Mouse (Mus musculus) adrenal gland, postnatal 14 days (tissue): ENCODE measurements around the gene Safb. TPM values are rescaled to one million over a fixed set of nuclear protein-coding genes. Genes with fewer than 3 reads are reported as not detected.
A peak's percentile ranks its signal among the peaks of the same experiment; 100 is the strongest.

Source experiments
- DNase-seq: peaks from one replicate; pipeline ENCODE4 v3.0.0; 2021; ENCODE audit warnings: mixed read lengths
- long read RNA-seq, 2 experiments: library from polyadenylated mRNA; stranded (forward); transcript quantifications; one replicate each; pipeline ENCODE4 v2.0.0; 2021
- total RNA-seq: library from RNA; stranded (reverse); gene quantifications from 2 replicates; pipeline ENCODE4 v1.2.3, GENCODE M21; 2021

Gene Safb
- total RNA-seq = 104 and 121 TPM in 2 replicates
- long read RNA-seq, experiment 1, transcript Safb-201 (21 exons, 3,106 nt) = major isoform, 52 of 93 reads
- long read RNA-seq, experiment 1, partial matches to known transcripts = 10 of 93 reads
- long read RNA-seq, experiment 1, other reads (novel, unspliced or antisense) = 27 of 93 reads
- long read RNA-seq, experiment 2, transcript Safb-201 (21 exons, 3,106 nt) = major isoform, 41 of 83 reads
- long read RNA-seq, experiment 2, transcript Safb-207 (21 exons, 3,122 nt) = minor isoform, 7 of 83 reads
- long read RNA-seq, experiment 2, partial matches to known transcripts = 14 of 83 reads
- long read RNA-seq, experiment 2, other reads (novel, unspliced or antisense) = 19 of 83 reads

- DNase-seq = peak; percentile 99
These were observed at the start of gene Safb, which contains the start of gene Safb2 for GRCm38 (mm10) chr17:56584257-56585130. Safb (plus strand) TSS chr17:56584825. Safb2 (minus strand) TSS chr17:56584585.

GRCm38 (mm10) chr17:56536192-56536591, 48.4 kb upstream of the Safb start:
- DNase-seq = no peak

- no peak for DNase-seq
These were observed 47.8 kb upstream of the Safb start for GRCm38 (mm10) chr17:56536874-56537273.

- DNase-seq = no peak
These were observed 46.7 kb upstream of the Safb start for GRCm38 (mm10) chr17:56537912-56538311.

GRCm38 (mm10) chr17:56540562-56540975, 44.1 kb upstream of the Safb start:
- no peak for DNase-seq

GRCm38 (mm10) chr17:56542736-56543135, 41.9 kb upstream of the Safb start:
- DNase-seq = no peak

GRCm38 (mm10) chr17:56543684-56544224, 40.9 kb upstream of the Safb start:
- no peak for DNase-seq

GRCm38 (mm10) chr17:56544699-56545387, 39.8 kb upstream of the Safb start:
- DNase-seq = no peak

- no peak for DNase-seq
These were observed 38.7 kb upstream of the Safb start for GRCm38 (mm10) chr17:56545945-56546344.

- DNase-seq = no peak
These were observed 38.0 kb upstream of the Safb start for GRCm38 (mm10) chr17:56546576-56546975.

- no peak for DNase-seq
These were observed 37.3 kb upstream of the Safb start for GRCm38 (mm10) chr17:56547116-56547845.

GRCm38 (mm10) chr17:56547846-56548604, 36.6 kb upstream of the Safb start:
- no peak for DNase-seq

GRCm38 (mm10) chr17:56548605-56549105, 36.0 kb upstream of the Safb start:
- DNase-seq = no peak

- no peak for DNase-seq
These were observed 33.7 kb upstream of the Safb start for GRCm38 (mm10) chr17:56550784-56551475.

- no peak for DNase-seq
These were observed 32.6 kb upstream of the Safb start for GRCm38 (mm10) chr17:56551841-56552581.

GRCm38 (mm10) chr17:56552781-56553363, 31.8 kb upstream of the Safb start:
- DNase-seq = peak; percentile 70

GRCm38 (mm10) chr17:56554122-56554551, 30.5 kb upstream of the Safb start, which contains the start of gene Gm20219:
Gm20219 (minus strand) TSS chr17:56554387.
- no peak for DNase-seq

- DNase-seq = peak; percentile 77
These were observed 26.2 kb upstream of the Safb start for GRCm38 (mm10) chr17:56558448-56558847.

- DNase-seq = no peak
These were observed 25.2 kb upstream of the Safb start for GRCm38 (mm10) chr17:56559386-56559785.
